Comparison of ENCODE assay signal across 9 mouse cellular contexts in genomic region chr1:59687493-59687892, GRCm38 (mm10). TPM values are rescaled to one million over a fixed set of nuclear protein-coding genes. Genes with fewer than 3 reads are reported as not detected.
DNase-seq lines count a peak whose midpoint lies in the region; ATAC-seq and TF ChIP-seq lines count a peak whose summit lies in the region.
"Had no signal": no experiment of that assay in that cellular context is flagged by ENCODE, and none has a peak within 500 bp of the region (broad histone marks: within the 10 kb centered on the region; RNA-seq: fewer than 3 reads in every experiment).

No protein-coding gene starts in this region.

- H3K9me3 ChIP-seq in forebrain, embryonic 11.5 days (ENCODE audit: control insufficient read depth, low read length): no peaks in the 10 kb centered on the region
- no peaks in the 10 kb centered on the region for H3K9me3 ChIP-seq in forebrain, embryonic 16.5 days (ENCODE audit: control insufficient read depth, low read length)
- no peaks in the 10 kb centered on the region for H3K9me3 ChIP-seq in lung, postnatal 0 days (ENCODE audit: low read length)
- no peaks in the 10 kb centered on the region for H3K9me3 ChIP-seq in liver, embryonic 16.5 days (replicated peaks; ENCODE audit: control insufficient read depth, low read length)

- no peak overlapping the region for H3K27ac ChIP-seq in forebrain, embryonic 11.5 days (ENCODE audit: low read depth, low read length)
- no peak overlapping the region for H3K27ac ChIP-seq in forebrain, embryonic 16.5 days (ENCODE audit: low read length)
- H3K27ac ChIP-seq in lung, postnatal 0 days (ENCODE audit: low read length): no peak overlapping the region
- no peak overlapping the region for H3K27ac ChIP-seq in liver, embryonic 16.5 days (ENCODE audit: low read length)
- H3K27ac ChIP-seq in gastrocnemius, adult 2 months: no peak overlapping the region

- no peaks in the 10 kb centered on the region; the same call in 1 of the 2 replicates for H3K27me3 ChIP-seq in forebrain, embryonic 11.5 days (ENCODE audit: control insufficient read depth, insufficient read depth, low read length)
- H3K27me3 ChIP-seq in forebrain, embryonic 16.5 days (replicated peaks; ENCODE audit: control insufficient read depth, insufficient read depth, low read length): peaks cover 7% of the 10 kb centered on the region; the same call in 1 of the 2 replicates
- H3K27me3 ChIP-seq in lung, postnatal 0 days (replicated peaks; ENCODE audit: insufficient read depth, low read length): no peaks in the 10 kb centered on the region
- no peaks in the 10 kb centered on the region for H3K27me3 ChIP-seq in liver, embryonic 16.5 days (ENCODE audit: control insufficient read depth, insufficient read depth, low read depth, low read length)

- peak overlapping the region; percentile 21; the same call in 1 of the 2 replicates for H3K4me2 ChIP-seq in forebrain, embryonic 11.5 days (ENCODE audit: low read depth, low read length, severe bottlenecking)
- no peak overlapping the region for H3K4me2 ChIP-seq in forebrain, embryonic 16.5 days (ENCODE audit: low read length)
- no peak overlapping the region for H3K4me2 ChIP-seq in lung, postnatal 0 days (replicated peaks; ENCODE audit: low read depth, low read length)
- peak overlapping the region; percentile 24; the same call in 1 of the 2 replicates for H3K4me2 ChIP-seq in liver, embryonic 16.5 days (ENCODE audit: low read depth, low read length)

- H3K9ac ChIP-seq in forebrain, embryonic 11.5 days (ENCODE audit: low read length): no peak overlapping the region
- H3K9ac ChIP-seq in forebrain, embryonic 16.5 days (replicated peaks; ENCODE audit: low read depth, low read length): no peak overlapping the region
- H3K9ac ChIP-seq in lung, postnatal 0 days (replicated peaks; ENCODE audit: low read depth): no peak overlapping the region
- H3K9ac ChIP-seq in liver, embryonic 16.5 days (ENCODE audit: low read depth, low read length): no peak overlapping the region

- H3K4me1 ChIP-seq in forebrain, embryonic 11.5 days (replicated peaks; ENCODE audit: control insufficient read depth, insufficient read depth, low read length): peaks cover 7% of the 10 kb centered on the region; the same call in 1 of the 2 replicates
- H3K4me1 ChIP-seq in forebrain, embryonic 16.5 days (replicated peaks; ENCODE audit: control insufficient read depth, insufficient read depth, low read length): peaks cover 19% of the 10 kb centered on the region
- no peaks in the 10 kb centered on the region; the same call in 1 of the 2 replicates for H3K4me1 ChIP-seq in lung, postnatal 0 days (ENCODE audit: insufficient read depth, low read depth, low read length)
- H3K4me1 ChIP-seq in liver, embryonic 16.5 days (ENCODE audit: control insufficient read depth, low read depth, low read length): peaks cover 11% of the 10 kb centered on the region

- no peak overlapping the region for H3K4me3 ChIP-seq in forebrain, embryonic 11.5 days (ENCODE audit: low read depth, low read length)
- no peak overlapping the region for H3K4me3 ChIP-seq in forebrain, embryonic 16.5 days (replicated peaks; ENCODE audit: low read length)
- H3K4me3 ChIP-seq in lung, postnatal 0 days (ENCODE audit: low read depth, low read length): no peak overlapping the region
- no peak overlapping the region for H3K4me3 ChIP-seq in liver, embryonic 16.5 days (ENCODE audit: low read depth, low read length)
- no peak overlapping the region for H3K4me3 ChIP-seq in gastrocnemius, adult 2 months

- 77% methylated on average over 1 of the region's 1 CpGs for WGBS in forebrain, embryonic 11.5 days
- 82% methylated on average over 1 of the region's 1 CpGs for WGBS in forebrain, embryonic 16.5 days
- 16% methylated on average over 1 of the region's 1 CpGs for WGBS in lung, postnatal 0 days
- WGBS in liver, embryonic 16.5 days (ENCODE audit: insufficient replicate concordance): 39% methylated on average over 1 of the region's 1 CpGs

- intact Hi-C loops in gastrocnemius, adult 2 months (cut with DNase I): loop anchor here (10.0 kb wide), 2 partner anchors 203 to 407 kb away; partner anchors contain the start of genes Carf, Fzd7 and Wdr12

- TF ChIP-seq CTCF in lung, postnatal 0 days (IDR thresholded peaks at IDR 0.05): no peak
- TF ChIP-seq CTCF in gastrocnemius, adult 2 months (IDR thresholded peaks at IDR 0.05): no peak

- no peaks in the 10 kb centered on the region; the same call in 1 of the 2 replicates for H3K36me3 ChIP-seq in forebrain, embryonic 11.5 days (ENCODE audit: control insufficient read depth, insufficient read depth, low read length)
- H3K36me3 ChIP-seq in forebrain, embryonic 16.5 days (ENCODE audit: control insufficient read depth, insufficient read depth): peaks cover 5% of the 10 kb centered on the region
- peaks cover 3% of the 10 kb centered on the region; the same call in 1 of the 2 replicates for H3K36me3 ChIP-seq in lung, postnatal 0 days (ENCODE audit: insufficient read depth, low read length)
- peaks cover 5% of the 10 kb centered on the region for H3K36me3 ChIP-seq in liver, embryonic 16.5 days (ENCODE audit: control insufficient read depth, insufficient read depth)

- DNase-seq in forebrain, embryonic 11.5 days (ENCODE audit: low spot score): no peak
- peak; percentile 25 for DNase-seq in lung, postnatal 0 days (ENCODE audit: low spot score)
- no peak for DNase-seq in lung, postnatal 25 days (ENCODE audit: low spot score)
- no peak for DNase-seq in gastrocnemius, adult 2 months
- DNase-seq: heart, postnatal 36 days had no signal

- ATAC-seq in forebrain, embryonic 11.5 days (replicated peaks; ENCODE audit: low FRiP score): no peak
- no peak for ATAC-seq in forebrain, embryonic 16.5 days
- no peak for ATAC-seq in lung, postnatal 0 days
- ATAC-seq in granulocyte monocyte progenitor cell, adult 5-6 weeks (replicated peaks; ENCODE audit: poor library complexity, severe bottlenecking): 0 out of 2 replicates have a peak, but pooled peaks have one; percentile 23
- ATAC-seq in liver, embryonic 16.5 days (ENCODE audit: low read depth): no peak
- no peak for ATAC-seq in megakaryocyte-erythroid progenitor cell, adult 5-6 weeks (replicated peaks; ENCODE audit: low FRiP score, low TSS enrichment, poor library complexity, severe bottlenecking)

- no peak for TF ChIP-seq EP300 in lung, postnatal 0 days (IDR thresholded peaks at IDR 0.05)

RNA-seq across cellular contexts. Expression of gene Nop58, which starts 2.7 kb away (rescaled TPM):
- polyA plus RNA-seq in forebrain, embryonic 11.5 days (2014; fragmentation: Nextera tagmentation; extraction: Ambion mirVana): 283 and 311 TPM in 2 replicates
- polyA plus RNA-seq in forebrain, embryonic 16.5 days (2015; fragmentation: Nextera tagmentation; extraction: Ambion mirVana): 172 and 181 TPM in 2 replicates
- polyA plus RNA-seq in lung, postnatal 0 days (2015; fragmentation: Nextera tagmentation; extraction: Ambion mirVana): 55.9 and 66.4 TPM in 2 replicates
- total RNA-seq in granulocyte monocyte progenitor cell, adult 5-6 weeks (2014; fragmentation: Nextera tagmentation): 141 and 193 TPM in 2 replicates
- total RNA-seq in granulocyte monocyte progenitor cell, adult 5-6 weeks (2017): 1,413 and 1,436 TPM in 2 replicates
- 87.7 and 97.4 TPM in 2 replicates for polyA plus RNA-seq in liver, embryonic 16.5 days (2015; fragmentation: Nextera tagmentation; extraction: Ambion mirVana)
- 10 to 100 TPM; 25.8 to 28.6 TPM for total RNA-seq in gastrocnemius, adult 2 months (2021)
- total RNA-seq in megakaryocyte-erythroid progenitor cell, adult 5-6 weeks (2014; fragmentation: Nextera tagmentation): 255 and 369 TPM in 2 replicates
- total RNA-seq in megakaryocyte-erythroid progenitor cell, adult 5-6 weeks (2017): 2,583 and 2,929 TPM in 2 replicates

RNA-seq across cellular contexts. Expression of gene Sumo1, which starts 16.9 kb away (rescaled TPM):
- 507 and 560 TPM in 2 replicates for polyA plus RNA-seq in forebrain, embryonic 11.5 days (2014; fragmentation: Nextera tagmentation; extraction: Ambion mirVana)
- polyA plus RNA-seq in forebrain, embryonic 16.5 days (2015; fragmentation: Nextera tagmentation; extraction: Ambion mirVana): 406 and 423 TPM in 2 replicates
- 257 and 273 TPM in 2 replicates for polyA plus RNA-seq in lung, postnatal 0 days (2015; fragmentation: Nextera tagmentation; extraction: Ambion mirVana)
- total RNA-seq in granulocyte monocyte progenitor cell, adult 5-6 weeks (2014; fragmentation: Nextera tagmentation): 216 and 240 TPM in 2 replicates
- total RNA-seq in granulocyte monocyte progenitor cell, adult 5-6 weeks (2017): 174 and 183 TPM in 2 replicates
- 90.3 and 117 TPM in 2 replicates for polyA plus RNA-seq in liver, embryonic 16.5 days (2015; fragmentation: Nextera tagmentation; extraction: Ambion mirVana)
- 10 to 100 TPM; 50.3 to 69.0 TPM for total RNA-seq in gastrocnemius, adult 2 months (2021)
- 201 and 227 TPM in 2 replicates for total RNA-seq in megakaryocyte-erythroid progenitor cell, adult 5-6 weeks (2014; fragmentation: Nextera tagmentation)
- total RNA-seq in megakaryocyte-erythroid progenitor cell, adult 5-6 weeks (2017): 163 and 238 TPM in 2 replicates

Comparison
In these comparisons a context has a peak if more than half of its experiments do, and no peak if none do; other contexts are left out.
1. H3K4me2 ChIP-seq: peak in forebrain, embryonic 11.5 days (single experiment) and liver, embryonic 16.5 days (single experiment); none in forebrain, embryonic 16.5 days (single experiment) and lung, postnatal 0 days (single experiment).